Mouse (Mus musculus) intestine, embryonic 15.5 days (tissue): Measurements from ENCODE around the gene Cst7. TPM values are rescaled to one million over a fixed set of nuclear protein-coding genes. Genes with fewer than 3 reads are reported as not detected.

Experiments
- ATAC-seq: fragments of 200-750 bp; cut with Nextera tagmentation; 2 replicates; pipeline ENCODE4 v1.8.0; 2017; ENCODE audit warnings: moderate TSS enrichment, moderate library complexity
- H3K27ac ChIP-seq: fragments of 300-500 bp; sonication (generic); 2 replicates; pipeline ENCODE4 v1.5.1; 2015; ENCODE audit warnings: mild to moderate bottlenecking, inconsistent platforms
- H3K27me3 ChIP-seq: fragments of 300-500 bp; sonication (generic); replicated peaks from 2 replicates; pipeline ENCODE4 v1.6.1; 2015; ENCODE audit warnings: inconsistent platforms
- H3K36me3 ChIP-seq: fragments of 300-500 bp; sonication (generic); 2 replicates; pipeline ENCODE4 v1.6.1; 2015; ENCODE audit warnings: inconsistent platforms
- H3K4me1 ChIP-seq: fragments of 300-500 bp; sonication (generic); replicated peaks from 2 replicates; pipeline ENCODE4 v1.6.1; 2015; ENCODE audit warnings: inconsistent platforms
- H3K4me2 ChIP-seq: fragments of 300-500 bp; sonication (generic); replicated peaks from 2 replicates; pipeline ENCODE4 v1.6.1; 2015; ENCODE audit warnings: mild to moderate bottlenecking, inconsistent platforms
- H3K4me3 ChIP-seq: fragments of 300-500 bp; sonication (generic); replicated peaks from 2 replicates; pipeline ENCODE4 v1.5.1; 2015; ENCODE audit warnings: inconsistent platforms
- H3K9ac ChIP-seq: fragments of 300-500 bp; sonication (generic); 2 replicates; pipeline ENCODE4 v1.6.1; 2015; ENCODE audit warnings: inconsistent platforms
- H3K9me3 ChIP-seq: fragments of 300-500 bp; sonication (generic); 2 replicates; pipeline ENCODE4 v1.6.1; 2016; ENCODE audit warnings: inconsistent platforms
- WGBS: fragments of 180-500 bp; shearing (Covaris S2); methylation state at CpG from one replicate; pipeline ENCODE4 v1.1.7; 2015; 5-methylcytosine and 5-hydroxymethylcytosine counted together
- polyA plus RNA-seq: library from polyadenylated mRNA; unstranded; fragments of >200 nt; fragmentation: Nextera tagmentation; extraction: Ambion mirVana; gene quantifications from 2 replicates; pipeline ENCODE4 v1.2.1, GENCODE M21; 2015

Gene Cst7
- polyA plus RNA-seq, 1 experiment from 2014 or later: 0.58 TPM

DNA sequence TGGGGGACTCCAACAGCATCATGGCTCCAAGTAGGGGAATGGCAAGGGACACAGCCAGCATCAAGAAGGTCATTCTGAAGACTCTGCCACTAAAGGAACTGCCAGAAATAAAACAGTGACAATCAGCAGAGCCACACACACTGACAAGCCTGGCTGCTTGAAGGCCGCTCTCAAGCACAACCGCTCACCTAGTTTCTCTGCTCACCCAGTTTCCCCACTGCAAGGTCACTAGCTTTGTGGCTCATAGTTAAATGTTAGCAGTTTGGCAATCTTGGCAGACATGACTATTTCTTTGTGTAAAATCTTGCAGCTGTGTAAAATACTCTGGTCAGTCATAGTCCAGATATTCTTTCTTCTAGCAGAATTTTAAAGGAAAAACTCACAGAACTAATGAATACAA is 30.0 kb downstream of the Cst7 start:
- Histone ChIP-seq H3K9me3 (no peaks in the 10 kb centered on the region), H3K36me3 (no peaks in the 10 kb centered on the region), H3K4me2 (no peak overlapping the region), H3K9ac (no peak overlapping the region), H3K27me3 (no peaks in the 10 kb centered on the region), H3K27ac (no peak overlapping the region), H3K4me3 (no peak overlapping the region), H3K4me1 (no peaks in the 10 kb centered on the region)
- WGBS: 87% methylated on average over 2 of the region's 2 CpGs
- no peak for ATAC-seq

DNA sequence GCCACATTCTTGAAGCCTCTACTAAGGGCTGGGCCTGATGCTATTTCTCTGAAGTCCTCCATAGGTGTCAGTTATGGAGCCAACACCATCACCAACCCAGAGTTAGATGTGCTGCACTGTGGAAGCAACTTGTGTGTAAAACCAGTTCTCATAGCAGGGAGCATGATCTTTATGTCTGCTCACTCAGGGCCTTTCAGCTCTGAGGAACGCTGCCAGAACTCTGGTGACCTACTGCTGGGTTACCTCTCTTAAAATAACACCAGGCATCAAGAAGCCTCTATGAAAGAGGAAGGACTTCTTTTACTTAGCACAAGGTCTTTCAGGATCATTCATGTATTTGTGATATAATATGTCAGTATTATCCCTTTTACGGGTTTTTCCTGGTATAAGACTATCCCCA is 32.0 kb downstream of the Cst7 start:
- no peak overlapping the region for H3K27ac ChIP-seq
- ATAC-seq: no peak
- WGBS: 93% methylated on average over 2 of the region's 2 CpGs
- no peaks in the 10 kb centered on the region for H3K9me3 ChIP-seq
- no peak overlapping the region for H3K9ac ChIP-seq
- H3K27me3 ChIP-seq: no peaks in the 10 kb centered on the region
- no peaks in the 10 kb centered on the region for H3K36me3 ChIP-seq
- 0 out of 2 replicates have a peak, but pooled peaks cover 1% of the 10 kb centered on the region for H3K4me1 ChIP-seq
- no peak overlapping the region for H3K4me3 ChIP-seq
- H3K4me2 ChIP-seq: no peak overlapping the region

DNA sequence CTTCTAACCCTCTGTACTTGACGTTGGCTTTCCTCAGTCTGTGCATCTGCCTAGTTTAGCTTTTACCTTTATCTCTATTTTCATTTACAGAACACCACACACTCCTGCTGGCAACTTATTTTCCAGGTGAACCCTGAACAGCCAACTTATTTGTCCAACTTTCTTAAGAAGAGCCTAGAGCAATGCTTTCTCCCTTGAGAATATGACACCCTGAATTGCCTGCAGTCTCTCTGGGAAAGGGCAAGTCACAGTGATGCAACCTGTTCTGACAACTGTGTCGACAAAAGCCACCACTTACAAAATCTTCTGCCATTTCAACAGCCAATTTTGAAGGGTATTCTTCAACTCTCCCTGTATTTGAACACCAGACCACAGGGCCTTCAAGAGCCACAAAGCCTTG is 34.6 kb downstream of the Cst7 start:
- ATAC-seq: no peak
- Histone ChIP-seq H3K9me3 (no peaks in the 10 kb centered on the region), H3K36me3 (no peaks in the 10 kb centered on the region), H3K27me3 (no peaks in the 10 kb centered on the region), H3K4me2 (no peak overlapping the region), H3K4me3 (no peak overlapping the region), H3K27ac (no peak overlapping the region), H3K4me1 (0 out of 2 replicates have a peak, but pooled peaks cover 8% of the 10 kb centered on the region), H3K9ac (no peak overlapping the region)
- 75% methylated on average over 2 of the region's 2 CpGs for WGBS

DNA sequence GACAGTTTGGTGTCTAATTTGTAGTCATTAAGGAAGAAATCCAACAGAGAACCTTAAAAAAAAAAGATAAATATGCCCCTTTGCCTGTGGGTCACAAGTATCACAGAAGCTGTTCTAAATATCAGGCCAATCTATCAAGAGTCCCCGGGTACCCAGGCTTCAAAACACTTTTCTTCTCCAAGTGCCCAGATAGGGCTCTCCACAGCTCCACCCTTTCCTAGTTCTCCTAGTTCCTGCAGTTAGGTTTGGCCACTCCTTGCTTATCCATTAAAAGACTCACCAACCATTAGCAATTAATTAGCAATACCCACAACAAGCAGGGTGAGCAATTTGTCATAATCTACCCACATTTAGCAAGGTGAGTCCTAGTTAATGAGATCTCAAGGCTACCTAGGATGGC is 36.9 kb downstream of the Cst7 start:
- Histone ChIP-seq H3K36me3 (no peaks in the 10 kb centered on the region), H3K9ac (no peak overlapping the region), H3K27ac (no peak overlapping the region), H3K27me3 (no peaks in the 10 kb centered on the region), H3K9me3 (no peaks in the 10 kb centered on the region), H3K4me2 (peak overlapping the region; percentile 79; the same call in 1 of the 2 replicates), H3K4me3 (no peak overlapping the region), H3K4me1 (0 out of 2 replicates have a peak, but pooled peaks cover 8% of the 10 kb centered on the region)
- ATAC-seq: no peak
- 47% methylated on average over 1 of the region's 1 CpGs for WGBS

DNA sequence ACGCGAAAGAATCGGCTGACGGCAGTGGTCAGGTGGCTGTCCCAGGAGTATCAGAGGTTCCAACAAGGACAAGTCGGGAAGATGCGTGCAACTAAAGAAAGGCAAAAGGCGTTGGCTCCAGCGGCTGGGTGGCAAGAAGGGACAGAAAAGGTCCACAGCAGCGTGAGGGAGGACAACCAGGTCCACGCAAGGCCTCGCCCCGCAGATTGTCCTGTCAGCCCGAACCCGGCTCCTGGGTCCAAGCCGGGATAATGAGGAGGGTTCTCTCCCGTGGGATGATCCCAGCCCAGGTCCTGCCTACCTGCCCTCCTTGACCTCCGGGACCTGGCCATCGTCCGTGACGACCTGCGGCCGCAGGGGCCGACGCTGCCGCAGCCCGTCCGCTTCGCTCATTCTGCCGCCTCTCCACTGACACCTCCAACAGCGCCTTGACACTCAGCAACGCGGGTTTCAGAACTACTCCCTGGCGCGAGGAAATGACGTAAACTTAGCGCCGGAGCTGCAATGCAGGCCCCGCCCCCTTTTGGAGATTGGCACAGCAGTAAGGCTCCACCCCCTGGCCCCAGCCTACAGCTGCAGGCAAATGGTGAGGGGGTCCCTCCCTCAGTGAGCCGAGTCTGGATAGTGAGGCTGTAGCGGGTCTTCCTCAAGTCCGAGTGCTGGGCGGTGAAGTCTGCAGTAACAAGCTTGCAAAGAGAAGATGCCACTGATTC is 38.0 kb downstream of the Cst7 start, which contains the start of gene Apmap:
TSS of gene Apmap (minus strand) at position 481 of the 713 bp plus-strand sequence.
- Histone ChIP-seq H3K27me3 (no peaks in the 10 kb centered on the region), H3K36me3 (no peaks in the 10 kb centered on the region), H3K4me3 (peak within 1 kb of the TSS; percentile 93), H3K27ac (peak within 1 kb of the TSS; percentile 27; the same call in 1 of the 2 replicates), H3K4me2 (peak within 1 kb of the TSS; percentile 79), H3K4me1 (0 out of 2 replicates have a peak, but pooled peaks cover 8% of the 10 kb centered on the region), H3K9ac (peak within 1 kb of the TSS; percentile 74), H3K9me3 (no peaks in the 10 kb centered on the region)
- ATAC-seq: peak; percentile 97
- WGBS: under 1% methylated on average over 42 of the region's 42 CpGs

DNA sequence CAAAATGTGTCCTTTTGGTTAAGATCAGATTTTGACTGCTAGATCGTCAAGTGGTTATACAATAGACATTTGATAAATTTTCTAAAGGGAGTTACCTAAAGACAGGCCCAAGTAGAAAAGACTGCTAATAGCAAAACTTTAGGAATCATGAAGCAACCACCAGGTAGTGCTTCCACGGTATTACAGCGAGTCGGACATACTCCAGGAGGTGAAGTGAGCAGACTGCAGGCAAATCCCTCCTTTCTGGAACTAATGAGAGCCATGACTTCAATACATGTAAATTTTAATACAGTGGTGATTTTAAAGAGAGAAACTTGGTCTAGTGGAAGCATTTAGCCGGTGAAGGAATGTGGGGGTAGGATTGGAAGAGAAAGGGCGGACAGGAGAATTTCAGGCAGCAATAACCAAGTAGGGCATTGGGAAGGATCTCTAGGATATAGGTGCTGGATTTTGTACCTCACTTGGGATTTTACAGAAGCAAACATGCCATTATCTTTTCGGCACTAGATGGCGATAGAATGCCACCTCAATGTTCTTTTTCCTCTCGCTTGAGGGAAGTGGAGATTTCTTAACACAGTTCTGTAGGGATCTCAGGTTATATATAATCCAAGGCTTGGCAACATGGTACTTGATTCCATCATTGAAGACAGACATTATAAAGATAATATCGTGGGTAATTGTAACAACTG is 38.8 kb downstream of the Cst7 start:
- Histone ChIP-seq H3K9ac (peak overlapping the region; percentile 74), H3K9me3 (no peaks in the 10 kb centered on the region), H3K4me3 (peak overlapping the region; percentile 93), H3K36me3 (no peaks in the 10 kb centered on the region), H3K4me2 (peak overlapping the region; percentile 79), H3K27me3 (no peaks in the 10 kb centered on the region), H3K27ac (peak overlapping the region; percentile 27; the same call in 1 of the 2 replicates), H3K4me1 (0 out of 2 replicates have a peak, but pooled peaks cover 8% of the 10 kb centered on the region)
- ATAC-seq: peak; percentile 72
- 2% methylated on average over 10 of the region's 10 CpGs for WGBS

DNA sequence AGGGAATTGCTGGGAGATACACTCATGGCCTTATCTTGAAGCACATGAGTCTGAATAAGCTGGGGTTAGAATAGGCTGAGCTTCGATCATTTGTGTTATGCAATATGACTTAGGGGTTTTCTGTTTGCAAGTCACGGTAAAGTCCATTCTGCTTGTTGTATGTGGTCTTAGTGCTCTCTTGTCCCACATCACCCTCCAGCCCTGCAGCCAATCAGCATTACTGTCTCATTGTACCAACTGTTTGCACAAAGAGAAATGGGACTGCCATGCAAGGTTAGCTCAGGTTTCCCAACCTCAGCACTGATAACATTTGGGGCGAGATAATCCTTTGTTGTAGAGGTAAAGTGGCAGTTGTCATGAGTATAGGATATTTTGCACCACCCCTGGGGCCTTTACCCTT is 39.9 kb downstream of the Cst7 start:
- H3K4me2 ChIP-seq: no peak overlapping the region
- no peak for ATAC-seq
- no peaks in the 10 kb centered on the region for H3K27me3 ChIP-seq
- H3K4me1 ChIP-seq: 0 out of 2 replicates have a peak, but pooled peaks cover 8% of the 10 kb centered on the region
- WGBS: 71% methylated on average over 3 of the region's 3 CpGs
- no peak overlapping the region for H3K27ac ChIP-seq
- H3K9ac ChIP-seq: no peak overlapping the region
- no peaks in the 10 kb centered on the region for H3K36me3 ChIP-seq
- H3K4me3 ChIP-seq: no peak overlapping the region
- no peaks in the 10 kb centered on the region for H3K9me3 ChIP-seq

DNA sequence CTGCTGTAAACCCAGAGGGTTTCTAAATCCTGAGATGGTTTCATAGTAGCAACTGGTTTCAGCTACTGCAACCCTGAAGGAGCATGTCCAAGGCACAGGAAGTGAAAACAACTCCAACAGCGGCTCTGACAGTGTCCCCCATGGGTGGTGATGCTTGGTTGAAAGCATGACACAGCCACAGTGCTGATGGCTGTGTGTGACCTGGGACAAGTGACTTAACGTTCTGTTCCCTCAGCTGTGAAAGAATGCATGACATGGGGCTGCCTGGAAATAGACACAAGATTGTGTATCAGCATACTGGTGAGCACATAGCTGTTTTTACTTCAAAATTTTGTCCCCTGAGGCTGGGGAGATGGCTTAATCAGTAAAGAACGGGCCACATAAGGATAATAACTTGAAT is 51.5 kb downstream of the Cst7 start:
- Histone ChIP-seq H3K9ac (no peak overlapping the region), H3K27ac (no peak overlapping the region), H3K4me3 (no peak overlapping the region), H3K36me3 (no peaks in the 10 kb centered on the region), H3K4me1 (no peaks in the 10 kb centered on the region), H3K9me3 (no peaks in the 10 kb centered on the region), H3K27me3 (no peaks in the 10 kb centered on the region), H3K4me2 (no peak overlapping the region)
- 64% methylated on average over 3 of the region's 3 CpGs for WGBS
- no peak for ATAC-seq

DNA sequence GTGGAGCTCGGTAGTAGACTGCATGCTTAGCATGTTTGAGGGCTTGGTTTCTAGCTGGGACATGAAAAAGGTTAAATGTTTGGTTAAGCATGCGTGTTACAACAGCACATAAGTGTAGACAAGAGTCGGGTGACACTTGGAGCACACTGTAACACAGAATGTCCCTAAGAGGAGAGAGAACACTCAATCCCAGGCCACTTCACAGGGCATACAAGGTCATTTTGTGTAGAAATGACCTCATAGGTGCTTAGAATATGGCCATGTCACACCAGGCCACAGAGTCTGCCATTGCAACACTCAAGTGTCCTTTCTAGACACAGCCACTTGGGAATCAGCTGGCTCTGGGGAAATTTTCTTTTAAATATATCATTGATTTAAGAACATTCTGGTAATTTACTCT is 53.7 kb downstream of the Cst7 start:
- Histone ChIP-seq H3K9me3 (no peaks in the 10 kb centered on the region), H3K36me3 (no peaks in the 10 kb centered on the region), H3K9ac (no peak overlapping the region), H3K4me3 (no peak overlapping the region), H3K4me1 (no peaks in the 10 kb centered on the region), H3K27ac (no peak overlapping the region), H3K4me2 (no peak overlapping the region), H3K27me3 (no peaks in the 10 kb centered on the region)
- WGBS: 85% methylated on average over 3 of the region's 3 CpGs
- ATAC-seq: no peak

DNA sequence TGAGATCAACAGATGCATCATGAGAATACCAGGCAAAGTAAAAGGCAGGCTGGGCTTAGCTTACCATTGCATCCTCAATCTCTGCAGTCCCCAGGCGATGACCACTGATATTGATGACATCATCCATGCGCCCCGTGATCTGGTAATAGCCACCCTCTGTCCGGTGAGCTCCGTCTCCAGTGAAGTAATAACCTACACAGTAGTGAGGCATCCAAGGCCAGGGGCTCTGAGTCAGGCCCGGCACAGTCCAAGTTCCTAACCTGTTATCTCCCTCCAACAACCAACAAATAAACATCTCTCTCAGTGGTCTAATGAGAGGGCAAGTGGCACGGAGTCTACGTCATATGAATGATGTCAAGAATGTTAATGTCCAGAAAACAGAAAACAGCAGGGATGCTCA is 54.7 kb downstream of the Cst7 start:
- H3K4me2 ChIP-seq: no peak overlapping the region
- H3K9ac ChIP-seq: no peak overlapping the region
- 88% methylated on average over 8 of the region's 8 CpGs for WGBS
- H3K27ac ChIP-seq: no peak overlapping the region
- no peak for ATAC-seq
- H3K9me3 ChIP-seq: no peaks in the 10 kb centered on the region
- H3K27me3 ChIP-seq: no peaks in the 10 kb centered on the region
- no peak overlapping the region for H3K4me3 ChIP-seq
- no peaks in the 10 kb centered on the region for H3K4me1 ChIP-seq
- H3K36me3 ChIP-seq: no peaks in the 10 kb centered on the region

DNA sequence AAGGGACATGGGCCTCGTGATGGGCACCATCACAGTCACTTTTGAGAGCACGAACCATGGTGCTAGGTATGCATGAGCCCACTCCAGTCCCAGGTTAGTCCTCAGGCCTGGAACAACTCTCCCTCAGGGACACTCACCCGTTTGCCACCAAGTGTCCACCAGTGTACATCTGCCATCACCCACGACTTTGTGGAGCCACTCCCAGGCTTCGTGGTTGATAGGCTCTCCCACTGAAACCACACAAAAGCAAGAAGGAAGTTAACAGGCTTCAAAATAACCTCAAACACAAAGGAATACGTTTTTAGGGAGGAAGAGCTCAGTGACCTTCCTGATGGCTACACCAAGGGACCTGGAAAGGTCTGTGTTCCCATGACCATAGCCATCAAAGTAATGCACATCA is 56.9 kb downstream of the Cst7 start:
- no peaks in the 10 kb centered on the region for H3K36me3 ChIP-seq
- H3K9ac ChIP-seq: no peak overlapping the region
- no peaks in the 10 kb centered on the region for H3K4me1 ChIP-seq
- no peaks in the 10 kb centered on the region for H3K9me3 ChIP-seq
- H3K27ac ChIP-seq: no peak overlapping the region
- no peak for ATAC-seq
- H3K4me2 ChIP-seq: no peak overlapping the region
- WGBS: 66% methylated on average over 6 of the region's 6 CpGs
- no peak overlapping the region for H3K4me3 ChIP-seq
- no peaks in the 10 kb centered on the region for H3K27me3 ChIP-seq
